Mouse (Mus musculus): ENCODE measurements at regions not wholly inside any gene's neighbourhood (a gene's known extent, or its start where the extent isn't known, plus 50 kb on each side); places are given as distances from the start of the nearest gene placed in this dataset.
"Not testable (repeated sequence)": the region's sequence is repeated elsewhere in the genome, so short reads cannot be mapped to it uniquely, and the experiment has no call there.

DNA sequence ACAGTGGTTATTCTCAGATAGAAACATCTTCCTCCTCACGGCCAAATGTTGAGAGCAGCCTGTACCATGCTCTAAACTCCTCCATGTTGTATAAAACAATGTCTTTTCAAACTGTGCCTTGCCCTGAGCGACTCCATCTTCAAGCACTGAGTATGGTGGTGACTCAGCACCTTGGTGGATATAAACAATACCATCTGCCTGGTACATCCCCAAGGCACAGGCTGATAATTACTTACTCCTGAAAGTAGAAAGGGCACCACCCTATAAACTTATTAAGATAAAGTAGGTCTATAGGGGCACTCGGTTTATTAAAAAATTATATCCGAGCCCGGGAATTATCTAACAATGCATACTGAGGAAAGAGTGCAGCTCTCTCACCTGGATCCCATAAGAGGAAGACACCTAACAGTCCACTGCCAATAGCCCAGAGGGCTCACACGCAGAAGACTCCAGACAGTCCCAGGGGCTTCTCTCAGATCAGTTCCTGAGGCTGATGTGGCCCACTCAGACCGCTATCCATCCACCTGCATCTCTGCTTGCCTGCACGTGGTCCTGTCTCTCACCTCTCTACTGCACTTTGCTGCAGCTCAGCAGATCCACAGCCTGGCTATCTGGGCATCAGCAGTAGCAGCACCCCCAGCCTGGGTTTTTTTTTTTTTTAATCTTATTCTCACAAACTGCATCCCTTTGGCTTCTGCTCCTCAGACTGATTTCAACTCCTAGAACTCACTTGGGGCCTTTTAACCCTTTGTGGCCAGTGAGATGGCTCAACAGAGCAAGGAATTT, 109.7 kb upstream of the Dlg1 start:
- H3K4me3 ChIP-seq (ENCODE audit: insufficient read depth, low read length): no peak overlapping the region
- H3K4me1 ChIP-seq (ENCODE audit: control insufficient read depth, insufficient read depth, low read length): no peaks in the 10 kb centered on the region
- TF ChIP-seq CTCF (IDR thresholded peaks at IDR 0.05; ENCODE audit: low read depth, low read length): no peak
- TF ChIP-seq POLR2A (IDR thresholded peaks at IDR 0.05; ENCODE audit: borderline replicate concordance, low read depth, low read length): no peak
- no peak overlapping the region for H3K27ac ChIP-seq (ENCODE audit: insufficient read depth, low read depth, low read length)

DNA sequence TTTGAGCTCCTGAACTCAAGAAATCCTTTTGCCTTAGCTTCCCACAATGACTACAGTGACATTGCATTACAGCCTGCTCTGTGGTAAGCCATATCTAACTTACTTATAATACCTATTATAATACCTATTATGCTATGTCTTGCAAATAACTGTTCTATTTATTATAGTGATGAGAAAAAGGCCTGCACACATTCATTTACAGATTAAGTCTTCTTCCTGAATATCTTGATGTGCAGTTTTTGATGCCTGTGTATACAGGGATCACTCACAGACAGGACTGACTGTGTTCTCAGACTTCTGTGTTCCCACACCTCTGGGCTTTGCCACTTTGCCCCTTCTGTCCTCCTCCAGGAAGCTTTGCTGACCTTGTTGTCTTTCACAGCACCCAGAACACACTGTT, 102.8 kb upstream of the Dlg1 start:
- Histone ChIP-seq H3K4me1 (ENCODE audit: control insufficient read depth, insufficient read depth, low read length) (no peaks in the 10 kb centered on the region), H3K27ac (ENCODE audit: insufficient read depth, low read depth, low read length) (no peak overlapping the region)

DNA sequence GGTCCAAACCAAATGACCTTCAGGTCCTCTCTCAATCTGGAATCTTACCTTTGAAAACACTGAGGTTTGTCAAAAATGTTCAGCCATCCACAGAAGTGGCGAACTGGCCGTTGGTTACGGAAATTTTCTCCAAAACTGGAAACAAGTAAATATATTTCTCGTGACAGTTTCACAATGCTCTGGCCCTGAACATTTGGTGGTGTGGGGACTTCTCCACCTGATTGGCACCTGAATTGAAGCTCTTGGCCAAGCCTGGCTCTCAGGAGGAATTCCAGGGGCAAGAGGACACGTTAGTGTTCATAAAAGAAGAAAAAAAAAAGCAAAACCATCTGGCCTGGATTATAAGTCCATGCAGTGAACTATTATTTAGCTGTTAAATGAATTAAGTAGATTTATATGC, 98.3 kb upstream of the Dlg1 start:
- TF ChIP-seq POLR2A (IDR thresholded peaks at IDR 0.05; ENCODE audit: borderline replicate concordance, low read depth, low read length) (no peak), CTCF (IDR thresholded peaks at IDR 0.05; ENCODE audit: low read depth, low read length) (no peak)
- H3K27ac ChIP-seq (ENCODE audit: insufficient read depth, low read depth, low read length): no peak overlapping the region
- H3K4me1 ChIP-seq (ENCODE audit: control insufficient read depth, insufficient read depth, low read length): no peaks in the 10 kb centered on the region
- no peak overlapping the region for H3K4me3 ChIP-seq (ENCODE audit: insufficient read depth, low read length)

More for the DNA sequence above, 102.8 kb upstream of the Dlg1 start:
- TF ChIP-seq CTCF (IDR thresholded peaks at IDR 0.05; ENCODE audit: low read depth, low read length) (no peak), POLR2A (IDR thresholded peaks at IDR 0.05; ENCODE audit: borderline replicate concordance, low read depth, low read length) (no peak)
- no peak overlapping the region for H3K4me3 ChIP-seq (ENCODE audit: insufficient read depth, low read length)

DNA sequence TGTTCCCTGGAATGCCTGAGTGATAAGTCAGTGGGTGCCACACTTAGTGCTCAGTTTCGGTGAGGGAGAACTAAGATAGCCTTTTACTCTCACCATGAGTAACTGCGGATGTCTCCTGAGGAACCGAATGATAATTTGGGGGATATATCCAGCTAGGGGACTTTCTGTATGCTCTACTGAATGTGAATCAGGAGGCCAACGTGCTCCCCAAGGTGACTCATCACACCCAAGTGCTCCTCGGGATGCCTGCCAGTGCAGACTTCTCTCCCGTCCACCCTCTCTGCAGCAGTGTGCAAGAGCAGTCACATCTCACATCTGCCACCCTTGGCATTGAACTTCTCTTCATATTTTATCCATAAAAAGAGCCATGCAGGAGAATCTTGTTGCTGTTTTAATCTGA, 94.9 kb upstream of the Dlg1 start:
- Histone ChIP-seq H3K27ac (ENCODE audit: insufficient read depth, low read depth, low read length) (no peak overlapping the region), H3K4me1 (ENCODE audit: control insufficient read depth, insufficient read depth, low read length) (peaks cover 8% of the 10 kb centered on the region), H3K4me3 (ENCODE audit: insufficient read depth, low read length) (no peak overlapping the region)
- no peak for TF ChIP-seq POLR2A (IDR thresholded peaks at IDR 0.05; ENCODE audit: borderline replicate concordance, low read depth, low read length)
- TF ChIP-seq CTCF (IDR thresholded peaks at IDR 0.05; ENCODE audit: low read depth, low read length): no peak

DNA sequence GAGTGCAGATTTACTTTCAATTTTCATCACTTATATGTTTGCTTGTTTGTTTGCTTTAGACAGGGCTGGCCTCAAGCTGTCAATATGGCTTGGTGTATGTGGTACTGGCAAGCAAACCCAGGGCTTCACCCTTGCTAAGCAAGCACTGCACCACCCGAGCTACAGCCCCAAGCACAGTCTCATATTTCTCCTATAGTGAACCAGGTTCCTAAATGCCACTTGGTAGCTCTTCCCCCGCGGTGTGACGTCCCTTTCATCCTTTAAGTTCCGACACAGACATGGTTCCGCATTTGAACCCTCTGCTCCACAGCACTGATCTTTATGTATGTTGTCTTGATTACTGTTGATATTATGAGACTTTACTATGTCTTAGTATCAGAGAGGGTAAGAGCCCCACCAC, 93.4 kb upstream of the Dlg1 start:
- TF ChIP-seq CTCF (IDR thresholded peaks at IDR 0.05; ENCODE audit: low read depth, low read length) (no peak), POLR2A (IDR thresholded peaks at IDR 0.05; ENCODE audit: borderline replicate concordance, low read depth, low read length) (no peak)
- Histone ChIP-seq H3K27ac (ENCODE audit: insufficient read depth, low read depth, low read length) (no peak overlapping the region), H3K4me1 (ENCODE audit: control insufficient read depth, insufficient read depth, low read length) (peaks cover 8% of the 10 kb centered on the region), H3K4me3 (ENCODE audit: insufficient read depth, low read length) (no peak overlapping the region)

DNA sequence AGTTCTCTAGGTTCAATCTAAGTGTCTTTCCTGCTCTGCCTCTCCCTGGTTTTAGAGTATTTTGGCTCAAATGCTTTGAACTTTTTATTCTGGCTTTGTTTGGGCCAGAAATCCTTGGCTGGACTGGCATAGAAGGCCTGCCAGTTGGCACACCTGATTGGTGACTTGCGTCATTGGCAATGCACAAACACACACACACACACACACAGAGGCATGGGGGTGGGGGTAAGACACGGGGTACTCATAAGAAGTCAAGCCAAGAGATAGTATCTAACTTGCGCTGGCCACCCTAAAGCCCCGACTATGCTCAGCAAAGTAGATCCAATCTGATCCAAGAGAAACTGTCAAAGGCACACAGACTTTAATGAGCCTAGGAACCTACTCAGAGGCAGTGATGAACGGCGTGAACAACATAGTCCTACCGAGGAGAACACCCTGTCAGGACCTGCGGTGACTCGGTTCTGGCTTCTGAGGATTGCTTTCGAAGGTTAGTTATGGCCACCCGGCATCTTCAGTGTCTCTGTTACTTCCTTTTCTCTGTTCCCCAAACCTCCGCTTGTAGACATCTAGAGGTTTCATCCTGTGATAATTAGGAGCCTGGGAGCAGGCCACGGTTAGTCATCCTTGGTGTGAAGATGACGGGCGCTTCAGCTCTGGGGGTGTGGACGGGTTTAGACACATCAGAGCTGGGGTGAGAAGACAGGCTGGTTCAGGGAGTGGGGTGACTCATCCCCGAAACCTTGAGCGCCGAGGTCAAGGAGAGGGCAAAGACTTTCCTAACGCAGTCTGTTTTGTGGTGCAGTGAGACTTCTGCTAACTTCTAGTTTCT, 92.7 kb upstream of the Dlg1 start:
- no peak overlapping the region for H3K27ac ChIP-seq (ENCODE audit: insufficient read depth, low read depth, low read length)
- no peak overlapping the region; the same call in 1 of the 2 replicates for H3K4me3 ChIP-seq (ENCODE audit: insufficient read depth, low read length)
- TF ChIP-seq POLR2A (IDR thresholded peaks at IDR 0.05; ENCODE audit: borderline replicate concordance, low read depth, low read length) (no peak), CTCF (IDR thresholded peaks at IDR 0.05; ENCODE audit: low read depth, low read length) (no peak)
- H3K4me1 ChIP-seq (ENCODE audit: control insufficient read depth, insufficient read depth, low read length): peaks cover 8% of the 10 kb centered on the region

DNA sequence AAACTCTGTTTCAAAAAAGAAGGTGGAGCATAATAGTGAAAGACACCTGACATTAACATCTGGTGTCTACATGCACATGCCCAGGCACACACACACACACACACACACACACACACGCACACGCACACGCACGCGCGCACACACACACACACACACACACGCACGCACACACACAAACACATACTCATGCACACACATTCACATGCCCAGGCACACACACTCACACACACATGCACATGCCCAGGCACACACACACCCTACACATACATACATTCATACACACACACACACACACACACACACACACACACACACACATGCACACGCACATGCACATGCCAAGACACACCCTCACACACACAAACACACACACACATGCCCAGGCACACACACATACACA, 89.4 kb upstream of the Dlg1 start:
- not testable (repeated sequence) for H3K4me3 ChIP-seq (ENCODE audit: insufficient read depth, low read length); H3K27ac ChIP-seq (ENCODE audit: insufficient read depth, low read depth, low read length); H3K4me1 ChIP-seq (ENCODE audit: control insufficient read depth, insufficient read depth, low read length)

DNA sequence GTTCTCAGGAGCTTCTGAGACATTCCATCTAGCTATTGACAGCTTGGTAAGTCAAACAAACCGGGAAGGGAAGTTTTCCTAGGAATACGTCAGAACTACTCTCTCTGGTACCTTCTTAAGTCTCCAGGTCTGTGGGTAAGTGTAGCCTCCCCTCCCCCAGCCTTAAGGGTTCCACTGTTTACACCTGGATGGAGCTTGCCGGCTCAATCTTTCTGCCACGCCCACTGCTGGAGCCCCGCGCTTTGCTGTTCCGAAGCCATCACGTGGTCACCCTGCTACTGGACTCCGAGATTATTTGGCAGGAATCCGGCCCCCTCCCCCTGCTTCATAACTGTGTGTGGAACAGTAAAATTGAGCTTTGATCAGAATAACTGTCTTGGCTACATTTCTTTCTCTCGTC, 87.6 kb upstream of the Dlg1 start:
- not testable (repeated sequence) for H3K4me3 ChIP-seq (ENCODE audit: insufficient read depth, low read length); H3K27ac ChIP-seq (ENCODE audit: insufficient read depth, low read depth, low read length); H3K4me1 ChIP-seq (ENCODE audit: control insufficient read depth, insufficient read depth, low read length)

DNA sequence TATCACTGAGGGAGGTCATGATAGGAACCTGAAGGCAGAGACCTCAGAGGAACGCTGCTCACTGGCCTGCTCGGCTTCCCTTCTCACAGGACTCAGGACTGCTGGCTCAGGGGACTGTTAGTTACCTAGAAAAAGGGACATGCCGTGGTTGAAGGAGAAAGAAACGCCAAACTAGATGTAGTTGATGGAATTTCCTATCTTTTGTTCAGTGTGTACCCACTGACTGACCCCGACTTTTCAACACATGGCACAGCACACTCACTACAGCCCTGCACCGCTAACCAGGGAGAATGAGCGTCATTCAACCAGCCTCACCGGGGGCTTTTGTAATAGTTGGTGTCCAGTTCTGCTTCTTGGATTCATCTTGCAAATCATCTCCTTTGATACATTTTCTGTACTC, 86.8 kb upstream of the Dlg1 start:
- no peak overlapping the region for H3K27ac ChIP-seq (ENCODE audit: insufficient read depth, low read depth, low read length)
- peaks cover under 1% of the 10 kb centered on the region; the same call in 1 of the 2 replicates for H3K4me1 ChIP-seq (ENCODE audit: control insufficient read depth, insufficient read depth, low read length)
- TF ChIP-seq POLR2A (IDR thresholded peaks at IDR 0.05; ENCODE audit: borderline replicate concordance, low read depth, low read length): no peak
- TF ChIP-seq CTCF (IDR thresholded peaks at IDR 0.05; ENCODE audit: low read depth, low read length): no peak
- no peak overlapping the region for H3K4me3 ChIP-seq (ENCODE audit: insufficient read depth, low read length)

DNA sequence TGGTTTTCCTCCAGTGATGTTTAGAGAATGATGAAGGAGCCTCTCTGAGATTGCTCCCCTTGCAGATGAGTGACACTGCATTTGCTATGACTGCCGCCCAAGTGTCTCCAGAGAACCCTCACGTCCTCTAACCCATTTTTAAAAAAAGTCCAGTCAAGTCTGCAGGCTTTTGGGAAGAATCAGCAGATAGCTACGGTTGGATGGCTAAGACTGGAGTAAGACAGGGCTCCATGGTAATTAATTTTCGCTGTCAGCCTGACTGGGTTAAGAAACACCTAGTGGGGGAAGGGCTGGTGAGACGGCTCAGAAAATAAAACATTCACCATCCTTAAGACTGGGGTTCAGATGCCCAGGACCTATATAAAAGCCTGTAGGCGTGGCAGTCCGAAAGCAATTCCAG, 85.9 kb upstream of the Dlg1 start:
- TF ChIP-seq POLR2A (IDR thresholded peaks at IDR 0.05; ENCODE audit: borderline replicate concordance, low read depth, low read length): no peak
- TF ChIP-seq CTCF (IDR thresholded peaks at IDR 0.05; ENCODE audit: low read depth, low read length): no peak
- H3K4me3 ChIP-seq (ENCODE audit: insufficient read depth, low read length): no peak overlapping the region
- no peak overlapping the region for H3K27ac ChIP-seq (ENCODE audit: insufficient read depth, low read depth, low read length)
- no peaks in the 10 kb centered on the region for H3K4me1 ChIP-seq (ENCODE audit: control insufficient read depth, insufficient read depth, low read length)

Measured in bone marrow macrophage, adult 2 months (primary cell).